Mouse (Mus musculus) activated CD4-positive, CD25-positive, alpha-beta regulatory T cell, adult 4 months (primary cell): ENCODE measurements around the gene Gm11639. TPM values are rescaled to one million over a fixed set of nuclear protein-coding genes. Genes with fewer than 3 reads are reported as not detected.
"Not testable (repeated sequence)": the region's sequence is repeated elsewhere in the genome, so short reads cannot be mapped to it uniquely, and the experiment has no call there.

Experiments used
- ATAC-seq: one replicate; pipeline ENCODE4 v1.8.0; 2017
- polyA plus RNA-seq, 2 experiments: library from polyadenylated mRNA; unstranded; fragments of 100-300 nt; shearing (Covaris generic); gene quantifications; one replicate each; pipeline ENCODE4 v1.2.1; 2017

Gene Gm11639
- polyA plus RNA-seq, 2 experiments from 2014 or later: 0.06 TPM; not detected in 1

DNA sequence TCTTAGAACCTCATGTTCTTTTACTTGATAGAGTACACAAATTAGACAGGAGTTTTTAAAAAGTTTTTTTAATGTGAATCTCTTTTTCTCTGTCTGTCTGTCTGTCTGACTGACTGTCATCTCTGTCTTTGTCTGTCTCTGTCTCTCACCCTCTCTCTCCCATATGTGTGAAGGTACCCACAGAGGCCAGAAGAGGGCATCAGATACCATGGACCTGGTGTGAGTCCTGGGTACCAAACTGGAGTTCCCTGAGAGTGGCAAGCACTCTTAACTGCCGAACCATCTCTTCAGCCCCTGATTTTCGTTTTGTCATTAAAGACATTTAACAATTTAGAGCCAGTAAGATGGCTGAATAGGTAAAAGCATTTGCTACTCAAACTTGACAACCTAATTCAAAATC lies 21.6 kb downstream of the Gm11639 start:
- ATAC-seq: no peak

DNA sequence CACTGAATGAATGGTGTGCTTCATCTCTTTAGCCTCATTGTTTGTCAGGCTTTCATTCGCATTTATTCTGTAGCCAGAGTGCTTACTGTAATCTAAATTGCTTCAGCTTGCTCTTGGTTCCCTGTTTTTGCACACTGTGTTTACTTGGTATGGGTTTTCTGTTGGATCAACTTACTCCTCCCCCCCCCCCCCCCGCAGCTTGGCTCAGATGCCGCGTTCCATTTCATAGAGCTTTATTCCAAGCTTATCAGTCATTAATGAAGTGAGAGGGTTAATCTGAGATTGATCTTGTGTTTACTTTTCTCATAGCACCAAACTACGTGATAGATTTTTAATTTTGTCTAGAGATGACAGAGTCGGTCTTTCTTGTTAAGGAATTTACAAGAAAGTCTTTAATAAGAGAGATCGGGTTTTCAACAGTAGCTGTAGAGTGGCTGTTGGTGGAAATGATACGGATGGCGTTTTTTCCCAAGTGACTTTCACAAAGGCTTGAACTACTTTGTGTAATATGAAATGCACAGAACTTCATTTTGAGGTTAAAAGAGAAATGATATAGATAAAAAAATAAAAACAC lies 59.6 kb downstream of the Gm11639 start:
- no peak for ATAC-seq

- no peak for ATAC-seq
Measured at GRCm38 (mm10) chr11:104765762-104766161, 80.3 kb downstream of the Gm11639 start.

DNA sequence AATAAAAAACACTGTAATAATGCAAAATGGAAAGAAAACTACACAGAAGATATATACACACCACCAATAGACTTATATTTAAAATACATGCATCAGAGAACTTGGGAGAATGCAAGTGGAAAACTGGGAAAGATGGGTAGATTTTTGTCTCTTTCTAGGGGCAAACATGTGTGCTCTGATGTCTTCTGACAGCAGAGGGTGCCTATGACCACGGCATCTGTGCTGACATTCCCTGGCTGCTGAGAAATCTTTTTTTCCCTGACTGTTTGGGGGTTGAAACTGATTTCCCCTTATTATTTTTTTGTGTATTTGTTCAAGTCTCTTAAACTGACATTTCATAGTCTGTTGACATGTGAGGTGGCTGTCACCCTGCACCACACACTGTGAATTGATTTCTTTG lies 81.6 kb downstream of the Gm11639 start:
- no peak for ATAC-seq

- peak; percentile 49 for ATAC-seq
Measured at GRCm38 (mm10) chr11:104768072-104768471, 82.6 kb downstream of the Gm11639 start.

- ATAC-seq: no peak
Measured at GRCm38 (mm10) chr11:104778796-104779195, 93.3 kb downstream of the Gm11639 start.

- no peak for ATAC-seq
Measured at GRCm38 (mm10) chr11:104944723-104945122, 259.2 kb downstream of the Gm11639 start.

GRCm38 (mm10) chr11:104952349-104952748 lies 266.8 kb downstream of the Gm11639 start:
- ATAC-seq: no peak

DNA sequence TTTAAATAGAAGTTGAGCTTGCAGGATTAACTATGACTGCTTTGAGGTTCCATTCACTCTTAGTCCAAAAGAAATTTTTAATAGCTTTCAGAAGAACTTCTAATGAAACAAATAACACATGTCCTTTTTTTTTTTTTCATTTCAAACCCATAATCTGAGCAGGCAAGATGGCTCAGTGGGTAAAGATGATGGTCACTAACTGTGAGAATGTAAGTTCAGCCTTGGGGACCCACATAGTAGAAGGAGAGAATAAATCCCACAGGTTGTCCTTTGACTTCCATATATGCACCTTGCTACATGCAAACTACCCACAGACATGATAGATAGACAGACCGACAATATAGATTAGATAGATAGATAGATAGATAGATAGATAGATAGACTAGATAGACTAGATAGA lies 282.4 kb downstream of the Gm11639 start:
- no peak for ATAC-seq

DNA sequence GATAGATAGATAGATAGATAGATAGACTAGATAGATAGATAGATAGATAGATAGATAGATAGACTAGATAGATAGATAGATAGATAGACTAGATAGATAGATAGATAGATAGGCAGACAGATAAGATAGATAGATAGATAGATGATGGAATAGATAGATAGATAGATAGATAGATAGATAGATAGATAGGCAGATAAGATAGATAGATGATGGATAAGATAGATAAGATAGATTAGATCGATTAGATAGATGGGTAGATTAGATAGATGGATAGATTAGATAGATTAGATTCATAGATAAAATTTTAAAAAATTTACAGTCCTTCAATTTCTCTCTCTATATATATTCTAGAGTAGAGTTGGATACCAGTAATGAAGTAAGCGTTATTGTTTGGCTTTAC lies 282.9 kb downstream of the Gm11639 start:
- ATAC-seq: no peak

DNA sequence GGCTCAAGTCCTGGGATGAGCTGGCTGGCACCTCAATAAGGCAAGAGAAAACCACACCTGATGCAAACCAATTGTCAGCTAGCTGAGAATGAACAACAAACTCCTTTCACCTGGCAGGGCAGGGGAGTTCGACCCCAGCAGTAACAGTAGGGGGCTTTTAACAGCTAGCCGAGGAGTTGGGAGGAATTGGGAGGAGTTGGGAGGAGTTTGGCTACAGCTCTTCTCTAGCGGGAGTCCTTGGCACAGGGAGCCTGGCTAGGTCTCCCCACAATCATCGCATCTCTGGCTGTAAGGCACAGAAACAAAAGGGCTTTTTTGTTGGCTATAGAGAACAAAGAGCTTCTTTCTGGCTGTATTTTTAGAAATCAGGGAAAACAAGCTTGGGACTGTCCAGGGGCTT lies 285.8 kb downstream of the Gm11639 start:
- no peak for ATAC-seq

- no peak for ATAC-seq
Measured at GRCm38 (mm10) chr11:104972480-104972879, 287.0 kb downstream of the Gm11639 start.

DNA sequence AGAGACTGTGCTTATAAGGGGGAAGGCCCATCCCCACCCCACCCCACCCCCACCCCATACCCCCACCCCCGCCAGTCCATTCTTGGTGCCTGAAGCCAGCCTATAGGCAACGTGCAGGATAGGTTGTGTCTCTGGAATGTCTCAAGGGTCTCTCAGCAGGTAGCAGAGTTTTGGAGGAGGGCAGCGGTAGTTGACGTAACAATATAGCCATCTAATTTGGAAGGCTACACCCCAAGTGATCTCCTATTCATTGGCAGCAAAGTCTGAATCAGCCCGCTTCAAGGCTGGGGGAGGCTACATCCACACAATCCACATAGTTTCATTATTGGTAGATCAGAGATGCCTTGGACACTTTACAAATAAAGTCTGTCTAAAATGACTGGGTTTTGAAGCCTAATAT lies 292.5 kb downstream of the Gm11639 start:
- ATAC-seq: no peak

DNA sequence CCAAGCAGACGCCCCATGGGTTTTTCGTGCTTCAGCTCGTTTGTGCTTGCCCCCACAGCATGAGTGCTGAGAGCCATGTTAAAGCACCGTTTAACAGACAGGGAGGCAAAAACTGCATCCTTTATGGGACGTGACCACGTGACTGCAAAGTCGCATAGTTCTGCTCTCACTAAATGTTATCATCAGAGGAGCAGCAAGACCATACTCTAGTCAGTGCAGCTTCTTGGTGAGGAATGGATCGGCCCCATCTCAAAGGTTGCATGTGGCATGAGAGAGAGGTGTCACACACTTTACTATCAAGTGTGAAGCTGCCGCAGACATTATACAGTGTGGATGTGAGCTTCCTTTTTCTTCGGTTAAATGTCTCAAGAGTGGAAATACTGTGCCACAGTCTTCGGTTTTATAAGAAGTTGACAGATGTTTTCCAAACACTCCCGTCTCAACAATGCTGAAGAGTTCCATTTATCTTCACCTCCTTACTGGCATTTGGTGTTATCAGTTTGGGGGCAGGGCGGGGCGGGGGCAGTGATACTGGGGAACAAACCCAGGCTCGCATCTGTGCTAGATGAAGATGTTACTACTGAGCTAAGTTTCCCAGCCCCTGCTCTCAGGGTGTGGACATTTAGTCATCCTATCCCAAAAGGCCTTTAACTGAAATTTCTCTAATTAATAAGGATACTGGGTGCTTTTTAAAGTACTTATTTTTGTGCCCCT lies 296.0 kb downstream of the Gm11639 start:
- ATAC-seq: no peak

DNA sequence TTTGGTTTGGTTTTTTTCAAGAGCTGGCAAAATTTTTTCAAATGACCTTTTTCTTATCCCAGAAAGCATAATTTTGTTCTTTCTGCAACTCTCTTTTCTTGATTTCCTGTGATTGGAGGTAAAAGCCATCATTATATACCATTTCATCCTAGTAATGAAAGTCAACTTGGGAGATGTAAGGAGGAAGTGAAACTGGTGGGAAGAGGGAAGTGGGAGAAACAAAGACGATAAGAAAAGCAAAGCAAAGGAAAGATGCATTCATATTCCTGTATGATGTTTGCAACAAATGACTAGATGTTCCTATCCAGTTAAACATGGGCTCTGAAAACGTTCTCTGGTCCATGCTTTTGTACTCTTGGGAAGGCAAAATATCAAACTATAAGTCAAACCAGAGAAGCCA lies 323.7 kb downstream of the Gm11639 start:
- no peak for ATAC-seq

DNA sequence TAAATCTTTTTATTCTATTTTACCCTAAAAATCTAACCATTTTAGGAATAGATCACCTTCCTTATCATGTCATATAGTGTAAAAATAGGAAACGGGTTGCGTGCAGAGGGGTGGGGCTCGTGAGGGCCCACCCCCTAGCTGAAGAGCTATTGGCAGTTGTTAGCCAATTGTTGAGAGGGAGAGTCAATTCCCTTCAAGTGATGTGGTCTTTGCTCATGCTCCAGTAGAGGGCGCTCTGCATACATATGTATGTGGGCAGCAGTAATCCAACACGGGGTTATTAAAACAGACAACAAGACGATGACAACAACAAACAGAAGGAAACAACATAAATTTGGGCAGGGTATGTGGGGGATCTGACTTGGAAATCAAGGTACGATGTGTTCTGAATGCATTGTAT lies 335.6 kb downstream of the Gm11639 start:
- no peak for ATAC-seq

GRCm38 (mm10) chr11:105028744-105029348 lies 343.3 kb downstream of the Gm11639 start:
- no peak for ATAC-seq

GRCm38 (mm10) chr11:105029525-105029924 lies 344.0 kb downstream of the Gm11639 start:
- no peak for ATAC-seq

DNA sequence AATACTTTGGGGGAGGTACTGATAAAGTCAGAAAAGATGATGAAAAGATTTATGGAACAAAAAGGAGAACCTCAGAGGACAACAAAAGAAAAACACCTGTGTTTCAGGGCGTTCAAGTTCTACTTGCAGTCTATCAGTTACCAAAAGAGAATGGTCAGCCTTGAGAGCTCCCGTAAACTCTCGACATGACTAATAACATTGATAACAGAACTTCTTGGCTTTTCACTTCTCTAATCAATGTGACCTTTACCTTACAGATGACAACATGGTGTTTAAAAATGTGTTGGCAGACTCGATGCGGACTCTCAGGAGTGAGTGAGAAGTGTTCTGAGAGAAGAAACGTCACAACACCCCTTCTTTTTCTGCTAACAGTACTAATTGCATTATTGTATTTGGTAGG lies 344.7 kb downstream of the Gm11639 start:
- ATAC-seq: no peak

- ATAC-seq: no peak
Measured at GRCm38 (mm10) chr11:105031103-105031502, 345.6 kb downstream of the Gm11639 start.

DNA sequence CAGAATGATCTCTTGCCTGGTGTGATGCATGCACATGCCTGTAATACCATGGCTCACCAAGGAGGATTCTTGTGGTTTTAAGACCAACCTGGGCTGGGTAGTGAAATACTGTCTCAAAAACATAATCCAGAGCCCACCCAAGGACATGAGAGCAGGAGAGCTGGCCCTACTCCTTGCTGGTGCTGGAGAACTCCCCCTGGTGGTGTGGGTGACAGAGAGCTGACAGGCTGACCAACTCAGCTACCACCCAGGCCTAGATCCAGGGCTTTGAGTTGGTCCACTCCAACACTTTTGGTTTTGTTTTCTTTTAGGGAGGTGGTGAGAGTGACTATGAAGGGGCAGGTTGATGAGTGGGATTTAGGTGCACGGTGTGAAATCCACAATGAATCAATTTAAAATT lies 349.6 kb downstream of the Gm11639 start:
- ATAC-seq: no peak

DNA sequence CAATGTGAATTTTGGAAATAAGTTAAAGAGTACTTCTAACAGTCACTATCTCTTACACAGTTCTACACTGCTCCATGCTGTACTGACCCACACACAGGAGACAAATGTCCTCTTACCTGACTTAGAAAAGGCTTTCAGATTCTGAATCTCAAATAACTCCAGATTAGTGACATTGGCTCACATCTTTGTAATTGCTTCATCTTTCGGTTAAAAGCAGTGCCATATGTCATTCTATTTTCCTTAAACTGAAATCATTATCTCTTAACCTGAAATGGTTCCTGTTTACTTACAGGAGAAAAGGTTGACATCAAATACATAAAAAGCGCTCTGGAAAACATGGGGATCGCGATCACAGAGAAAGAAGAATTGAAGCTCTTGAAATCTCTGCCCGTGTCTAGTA lies 377.8 kb downstream of the Gm11639 start, which contains the start of gene Efcab3:
Gene Efcab3, plus strand, starts transcription at position 301 of the 400 bp plus-strand sequence.
- ATAC-seq: no peak

DNA sequence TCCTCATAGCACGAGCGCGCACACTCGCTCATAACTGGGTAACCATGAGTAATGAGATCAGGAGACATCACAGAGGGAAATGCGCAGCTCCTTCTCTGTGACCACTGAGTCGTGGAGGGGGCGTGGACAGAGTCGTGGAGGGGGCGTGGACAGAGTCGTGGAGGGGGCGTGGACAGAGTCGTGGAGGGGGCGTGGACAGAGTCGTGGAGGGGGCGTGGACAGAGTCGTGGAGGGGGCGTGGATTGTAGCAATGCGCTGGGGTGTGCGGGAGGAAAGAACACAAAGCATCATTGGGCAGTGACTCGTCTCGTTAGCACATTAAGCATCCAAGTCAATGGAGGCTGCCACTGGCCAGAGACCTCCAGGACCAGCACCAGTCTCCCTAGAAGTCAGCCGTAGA lies 426.9 kb downstream of the Gm11639 start:
- not testable (repeated sequence) for ATAC-seq

- ATAC-seq: no peak
Measured at GRCm38 (mm10) chr11:105117814-105118213, 432.3 kb downstream of the Gm11639 start.
